Mouse (Mus musculus) E14TG2a.4 (cell line): ENCODE measurements at regions not wholly inside any gene's neighbourhood (a gene's known extent, or its start where the extent isn't known, plus 50 kb on each side); places are given as distances from the start of the nearest gene placed in this dataset.

Experiments used
- CTCF ChIP-seq: conservative IDR thresholded peaks from 2 replicates; pipeline ENCODE4 v1.5.1; 2014; ENCODE audit warnings: low read length
- POU5F1 ChIP-seq: IDR thresholded peaks from 2 replicates; pipeline ENCODE4 v1.6.1; 2014; ENCODE audit warnings: low read length, borderline replicate concordance

GRCm38 (mm10) chr7:76142455-76142854, 87.2 kb upstream of the Agbl1 start:
- no peak for TF ChIP-seq CTCF
- no peak for TF ChIP-seq POU5F1
